Mouse (Mus musculus) left cerebral cortex, adult 8-10 months (tissue): ENCODE data around the gene Ephb1. TPM values are rescaled to one million over a fixed set of nuclear protein-coding genes. Genes with fewer than 3 reads are reported as not detected.

Experiments used
- DNase-seq, 2 experiments: peaks; one replicate each; pipeline ENCODE4 v3.0.0; 2022; ENCODE audit warnings: low spot score in 2 of 2
- total RNA-seq, 4 experiments: library from RNA; stranded (reverse); gene quantifications; 2 replicates each; pipeline ENCODE4 v1.2.4; 2022

Gene Ephb1
- 10 to 100 TPM; 30.7 to 39.9 (median 35.9) TPM for total RNA-seq

DNA sequence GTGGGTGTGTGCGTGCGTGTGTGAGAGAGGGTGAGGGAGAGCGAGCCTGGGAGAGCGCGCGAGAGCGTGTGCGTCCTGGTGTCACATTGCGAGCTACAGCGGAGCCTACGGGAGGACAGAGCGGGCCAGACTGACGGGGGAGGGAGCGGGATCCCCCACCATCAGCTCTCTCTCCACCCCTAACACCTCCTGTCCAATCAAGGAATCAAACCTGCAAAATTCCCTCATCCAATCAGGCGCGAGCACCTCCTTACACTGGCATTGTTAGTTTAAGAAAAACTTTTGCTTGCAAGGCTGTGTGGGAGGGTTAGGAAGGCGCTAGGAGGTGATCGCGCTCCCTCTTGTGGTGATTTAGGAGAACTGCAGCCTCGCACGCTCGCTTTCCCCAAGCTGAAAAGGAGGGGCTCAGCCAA is at the start of gene Ephb1:
TSS of gene Ephb1 (minus strand) at position 133 of the 413 bp plus-strand sequence.
- peak; percentile 76 to 93 for DNase-seq

DNA sequence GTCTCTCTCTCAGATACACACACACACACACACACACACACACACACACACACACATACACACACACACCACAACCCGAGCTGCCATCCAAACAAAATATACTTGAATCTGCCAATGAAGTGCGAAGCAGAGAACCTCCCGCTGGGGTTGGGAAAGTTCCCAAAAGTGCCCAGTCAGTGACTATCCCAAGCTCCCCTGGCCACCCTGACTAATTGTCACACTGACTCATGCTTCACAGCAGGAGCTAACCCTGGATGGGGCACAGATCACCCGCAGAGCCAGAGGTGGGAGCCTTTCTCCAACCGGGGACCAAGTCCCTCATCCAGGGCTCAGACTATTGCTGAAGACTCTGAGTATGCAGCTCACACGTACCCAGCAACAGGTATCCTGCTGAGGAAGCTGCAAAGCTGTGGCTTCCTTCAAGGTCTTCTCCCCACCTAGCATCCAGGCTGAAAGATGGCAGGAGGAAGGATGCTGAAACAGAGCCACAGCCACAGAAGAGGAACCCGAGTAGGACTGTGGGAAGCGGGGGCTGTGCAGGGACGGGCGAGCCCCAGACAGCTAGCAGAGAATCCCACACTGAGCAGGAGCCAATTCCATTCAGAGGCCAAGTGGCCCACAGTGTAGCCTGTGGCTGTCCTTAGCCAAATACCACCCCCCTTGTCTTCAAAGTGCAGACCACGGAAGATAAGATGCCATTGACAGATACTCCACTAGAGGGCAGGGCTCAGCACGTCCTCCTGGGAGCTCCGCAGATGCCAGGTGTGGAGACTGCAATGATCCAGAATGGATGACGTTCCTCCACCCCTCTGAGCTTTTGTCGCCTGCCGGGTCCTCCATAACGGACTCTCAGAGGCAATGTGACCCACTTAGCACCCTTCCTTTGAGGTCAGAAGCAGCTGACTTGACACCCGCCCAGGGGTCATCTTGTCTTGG is 48.9 kb upstream of the Ephb1 start:
- peak; percentile 21 to 52 for DNase-seq

DNA sequence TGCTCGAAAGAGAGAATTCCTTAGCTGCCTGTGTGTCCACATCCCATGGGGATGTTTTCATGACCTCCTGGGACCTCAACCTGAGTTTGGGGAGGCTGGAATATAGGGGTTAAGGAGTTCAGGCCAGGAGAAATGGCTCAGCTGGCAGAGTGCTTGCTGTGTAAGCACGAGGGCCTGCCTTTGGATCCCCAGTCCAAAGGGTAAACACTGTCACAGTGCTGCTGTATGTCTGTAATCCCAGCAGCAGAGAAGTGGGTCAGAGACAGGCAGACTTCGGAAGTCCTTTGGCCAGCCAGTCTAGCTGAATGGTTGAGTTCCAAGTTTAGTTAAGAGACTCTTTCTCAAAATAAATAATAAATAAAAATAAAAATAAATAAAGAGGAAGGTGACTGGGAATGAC is 48.2 kb upstream of the Ephb1 start:
- no peak for DNase-seq

DNA sequence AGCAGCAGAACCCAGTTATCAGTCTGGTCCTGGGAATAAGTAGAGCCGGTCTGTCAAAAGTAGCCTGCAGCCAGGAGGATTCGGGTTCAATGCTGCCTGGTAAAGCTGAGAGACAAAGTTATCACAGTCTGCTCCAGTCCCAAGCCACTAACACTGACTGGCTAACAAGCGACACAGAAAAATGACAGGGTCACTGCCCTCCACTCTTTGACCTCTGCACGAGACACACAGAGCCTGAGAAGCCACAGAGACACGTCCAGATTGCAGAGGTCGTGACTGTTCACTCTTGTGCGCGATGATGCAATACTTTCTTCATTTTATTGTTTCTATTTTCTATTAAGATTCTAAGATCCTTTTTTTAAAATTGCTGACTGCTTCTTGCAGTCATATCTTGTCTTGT is 33.8 kb upstream of the Ephb1 start:
- no peak for DNase-seq

DNA sequence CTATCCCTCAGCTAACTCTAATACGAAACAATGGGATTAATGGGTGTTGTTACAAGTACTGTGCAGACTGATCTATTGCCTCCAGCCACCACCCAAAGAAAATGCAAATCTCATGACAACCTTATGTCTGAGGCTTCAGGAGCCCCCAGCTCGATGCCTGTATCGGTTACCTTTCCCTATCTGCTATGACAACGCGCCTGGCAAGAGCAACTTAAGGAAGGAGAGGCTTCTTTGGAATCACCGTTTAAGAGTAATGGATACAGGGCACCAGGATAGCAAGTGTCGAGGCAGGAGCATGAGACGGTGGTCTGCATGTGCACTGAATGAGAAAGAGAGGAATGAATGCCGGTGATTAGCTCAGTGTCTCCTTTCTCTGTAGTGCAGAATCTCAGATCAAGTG is 32.3 kb upstream of the Ephb1 start:
- DNase-seq: no peak

DNA sequence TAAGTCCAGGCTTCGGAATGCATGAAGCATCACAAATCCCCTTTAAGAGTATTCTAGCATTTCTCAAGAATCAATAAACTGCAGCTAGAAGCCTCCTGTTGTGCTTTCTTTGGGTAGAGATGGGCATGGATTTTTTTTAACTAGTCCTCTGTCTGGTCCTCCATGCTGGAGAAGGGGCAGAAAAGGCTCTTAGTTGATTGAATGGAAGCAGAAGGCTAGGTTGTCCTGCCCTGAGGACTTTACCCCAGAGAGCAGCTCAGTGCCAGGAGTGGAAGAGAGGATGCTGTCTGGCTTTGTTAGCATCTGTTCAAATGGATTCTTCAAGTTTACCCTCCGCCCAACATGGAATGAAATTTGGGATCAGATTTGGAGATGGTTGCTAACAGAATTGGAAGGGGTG is 25.7 kb upstream of the Ephb1 start:
- no peak for DNase-seq

DNA sequence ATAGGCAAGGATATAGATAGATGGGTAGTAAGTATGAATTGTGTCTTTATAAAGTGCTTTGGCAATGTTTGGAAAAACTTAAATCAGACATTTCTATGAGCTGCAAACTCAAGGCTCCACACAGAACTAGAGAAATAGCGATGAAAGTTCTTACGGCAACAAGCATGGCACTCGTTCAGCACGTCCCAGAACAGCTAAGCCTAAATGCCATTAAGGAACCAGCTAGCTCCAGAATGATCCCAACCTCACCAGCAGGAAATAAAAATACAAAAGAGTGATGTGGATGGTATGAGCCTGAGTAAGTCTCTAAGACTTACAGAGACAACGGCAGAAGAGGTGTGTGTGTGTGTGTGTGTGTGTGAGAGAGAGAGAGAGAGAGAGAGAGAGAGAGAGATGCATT is 20.2 kb upstream of the Ephb1 start:
- DNase-seq: no peak

DNA sequence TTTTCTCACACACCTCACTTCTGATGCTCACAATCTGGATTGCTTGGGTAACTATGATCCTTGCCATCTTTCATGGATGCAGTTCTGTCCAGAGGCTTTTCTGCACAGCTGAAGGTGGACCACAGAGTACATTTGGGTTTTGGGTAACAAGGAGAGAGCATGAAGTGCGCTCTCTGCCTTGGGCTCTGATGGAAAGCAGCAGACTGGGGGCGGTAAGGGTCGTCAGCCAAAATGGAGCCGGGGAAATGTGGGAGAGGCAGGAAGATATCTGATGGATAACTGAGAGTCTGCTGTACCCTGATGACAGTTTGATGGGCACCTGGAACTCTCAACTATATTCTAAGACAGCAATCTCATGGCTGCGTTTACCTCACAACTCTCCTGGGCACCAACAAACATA is 19.4 kb upstream of the Ephb1 start:
- no peak for DNase-seq

DNA sequence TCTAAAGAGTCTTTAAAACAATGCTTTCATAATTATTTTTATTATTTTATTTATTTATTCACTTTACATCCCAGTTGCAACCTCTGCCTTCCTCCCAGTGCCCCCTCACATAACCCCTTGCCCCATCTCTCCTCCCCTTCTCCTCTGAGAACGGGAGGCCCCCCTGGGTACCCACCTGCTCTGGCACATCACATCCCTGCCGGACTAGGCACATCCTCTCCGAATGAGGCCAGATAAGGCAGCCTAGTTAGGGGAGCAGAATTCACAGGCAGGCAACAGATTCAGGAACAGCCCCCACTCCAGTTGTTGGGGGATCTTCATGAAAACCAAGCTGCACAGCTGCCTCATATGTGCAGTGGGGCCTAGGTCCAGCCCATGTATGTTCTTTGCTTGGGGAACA is 17.4 kb upstream of the Ephb1 start:
- DNase-seq: no peak

DNA sequence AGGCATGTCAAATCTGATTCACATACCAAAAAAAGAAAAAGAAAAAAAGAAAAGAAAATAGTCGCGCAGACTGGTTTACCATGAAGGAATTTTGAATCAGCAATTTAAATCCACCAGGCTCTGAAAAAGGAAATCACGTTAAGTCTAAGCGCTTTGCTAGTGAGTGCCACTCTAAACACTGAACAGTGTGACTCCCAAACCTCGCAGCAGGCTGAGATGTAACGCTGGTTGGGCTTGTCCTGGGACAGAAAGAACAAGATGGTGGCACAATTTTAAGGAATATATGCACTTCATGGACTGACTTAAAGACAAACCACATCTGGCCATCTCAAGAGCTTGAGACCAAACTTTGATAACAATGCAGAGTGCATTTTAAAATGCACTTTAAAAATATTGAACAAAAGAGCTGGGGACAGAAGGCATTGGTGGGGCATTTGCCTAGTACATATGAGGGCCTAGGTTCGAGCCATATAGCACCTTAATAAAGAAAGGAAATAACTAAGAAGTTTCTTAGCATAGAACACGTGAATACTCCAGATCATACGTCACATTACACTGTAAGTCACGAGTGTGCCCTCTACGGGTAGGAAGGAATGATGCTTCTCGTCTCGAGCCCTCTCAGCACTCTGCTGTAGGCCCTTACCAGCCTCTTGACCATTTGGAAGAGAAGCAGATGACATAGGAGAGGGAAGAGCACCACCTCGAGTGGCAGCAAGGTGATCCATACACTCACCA is 16.7 kb upstream of the Ephb1 start:
- DNase-seq: no peak

DNA sequence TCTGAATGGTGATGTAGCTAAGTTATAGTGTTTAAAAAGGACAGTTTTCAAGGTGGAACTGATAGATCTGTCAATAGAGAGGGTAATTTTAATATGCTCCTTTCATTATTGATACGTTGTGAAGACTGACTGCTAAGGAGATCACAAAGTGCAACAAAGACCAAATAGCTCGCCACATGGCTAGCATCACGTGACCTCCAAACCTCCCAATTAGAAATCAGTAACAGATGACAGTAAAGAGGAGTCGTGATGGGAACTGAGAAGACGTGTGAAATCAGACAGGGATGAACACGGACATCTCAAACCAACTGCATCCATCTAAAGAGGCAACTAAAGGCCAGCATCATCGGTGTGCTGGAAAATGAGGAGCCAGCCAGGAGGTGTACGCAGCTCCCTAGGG is 15.6 kb upstream of the Ephb1 start:
- no peak for DNase-seq

DNA sequence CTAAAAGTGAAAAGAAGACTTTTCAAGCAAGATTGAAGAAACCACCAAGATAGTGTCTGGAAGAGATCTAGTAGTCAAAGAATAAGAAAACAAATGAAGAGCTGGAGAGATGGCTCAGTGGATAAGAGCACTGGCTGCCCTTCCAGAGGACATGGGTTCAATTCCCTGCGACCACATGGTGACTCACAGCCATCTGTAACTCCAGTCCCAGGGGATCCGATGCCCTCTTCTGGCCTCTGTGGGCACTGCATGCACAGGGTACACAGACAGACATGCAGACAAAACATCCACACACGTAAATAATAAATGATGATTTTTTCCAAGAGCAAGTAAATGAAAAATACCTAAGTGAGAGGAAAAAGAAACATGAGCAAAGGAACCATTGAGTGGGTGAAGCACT is 14.6 kb upstream of the Ephb1 start:
- DNase-seq: no peak

DNA sequence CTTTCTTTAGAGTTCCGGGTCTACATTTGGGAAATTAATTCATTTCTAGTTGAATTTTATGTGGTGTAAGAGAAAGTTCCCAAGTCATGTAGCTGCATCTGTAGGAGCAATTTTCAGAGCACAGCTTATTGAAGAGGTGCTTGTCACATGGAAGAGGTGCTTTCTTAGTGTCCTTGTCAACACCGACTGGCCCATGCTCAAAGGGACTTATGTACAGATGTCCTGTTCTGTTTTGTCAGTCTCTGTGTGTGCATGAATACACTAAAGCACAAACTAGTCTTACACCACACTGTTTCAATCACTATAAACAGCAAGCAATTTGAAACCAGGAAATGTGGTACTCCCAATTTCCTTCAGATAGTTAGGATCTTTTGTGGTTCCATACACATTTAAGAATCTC is 13.3 kb upstream of the Ephb1 start:
- DNase-seq: no peak

DNA sequence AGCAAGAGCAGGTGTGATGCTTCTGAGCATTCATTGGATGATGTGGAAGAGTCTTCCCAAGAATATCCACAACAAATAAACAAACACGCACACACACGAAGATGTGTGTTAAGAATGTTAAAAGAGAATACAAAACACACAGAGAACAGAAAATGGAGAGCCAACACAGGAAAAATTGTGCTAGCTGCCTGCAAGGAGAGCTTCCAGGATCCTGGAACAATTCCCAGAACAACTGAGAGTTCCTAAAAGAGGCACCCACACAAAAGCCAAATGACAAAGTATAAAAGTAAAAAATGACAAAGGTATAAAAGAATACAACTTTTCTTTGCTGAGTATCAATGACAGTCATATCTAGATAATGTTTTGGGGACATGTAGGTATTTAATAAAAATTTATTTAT is 11.0 kb upstream of the Ephb1 start:
- DNase-seq: no peak

DNA sequence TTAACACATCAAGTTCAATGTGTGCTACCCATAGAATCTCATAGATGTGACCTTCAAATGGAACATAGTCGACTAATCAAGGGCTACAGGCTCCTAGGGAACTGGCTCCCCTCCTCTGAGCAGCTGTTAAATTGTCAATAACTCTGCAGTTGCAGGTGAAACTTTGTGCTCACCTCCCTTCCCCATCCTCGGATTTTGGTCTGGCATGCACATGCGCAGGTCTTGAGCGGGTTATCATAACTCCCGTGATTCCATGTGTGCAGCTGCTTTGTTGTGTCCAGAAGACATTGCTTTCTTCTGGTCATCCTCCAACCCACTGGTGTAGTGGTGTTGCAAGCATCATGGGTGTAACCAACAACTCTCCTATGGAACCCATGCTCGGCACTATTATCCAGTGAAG is 4.8 kb upstream of the Ephb1 start:
- DNase-seq: no peak

DNA sequence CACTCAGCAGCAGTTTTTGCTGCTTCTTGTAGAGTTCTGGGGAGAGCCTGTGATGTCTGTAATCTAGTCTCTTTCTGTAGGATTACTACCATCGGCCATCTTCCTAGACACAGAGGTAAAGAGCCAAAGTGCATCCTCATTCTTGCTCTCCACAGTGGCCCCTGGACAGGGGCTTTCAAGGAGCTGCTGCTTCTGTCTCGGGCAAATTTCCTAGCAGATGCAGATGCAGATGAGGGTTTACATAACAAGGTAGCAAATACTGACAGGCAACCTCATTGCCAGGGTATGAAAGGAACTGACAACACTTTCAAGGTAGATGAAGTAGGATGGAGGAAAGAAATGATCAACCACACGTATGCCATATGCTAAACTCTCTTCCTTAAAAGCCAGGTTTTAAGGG is 4.2 kb upstream of the Ephb1 start:
- DNase-seq: no peak

DNA sequence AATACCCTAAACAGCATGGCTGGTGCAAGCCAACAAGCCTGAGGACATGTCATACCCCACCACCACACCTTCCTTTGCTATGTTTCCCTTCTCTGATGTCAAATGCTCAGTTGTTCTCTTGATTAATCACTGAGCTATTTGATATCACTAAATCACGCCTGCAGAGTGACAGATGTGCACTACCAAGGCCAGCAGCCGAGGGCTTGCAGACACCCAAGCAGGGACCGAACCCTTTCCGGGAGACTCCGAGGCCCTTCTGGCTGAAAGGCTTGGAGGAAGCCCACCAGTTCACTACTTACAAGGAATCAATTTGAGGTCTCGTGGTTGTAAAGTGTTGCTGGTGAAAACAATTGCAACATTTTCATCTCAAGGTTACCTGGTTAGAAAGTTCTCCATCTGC is 3.5 kb upstream of the Ephb1 start:
- DNase-seq: no peak

DNA sequence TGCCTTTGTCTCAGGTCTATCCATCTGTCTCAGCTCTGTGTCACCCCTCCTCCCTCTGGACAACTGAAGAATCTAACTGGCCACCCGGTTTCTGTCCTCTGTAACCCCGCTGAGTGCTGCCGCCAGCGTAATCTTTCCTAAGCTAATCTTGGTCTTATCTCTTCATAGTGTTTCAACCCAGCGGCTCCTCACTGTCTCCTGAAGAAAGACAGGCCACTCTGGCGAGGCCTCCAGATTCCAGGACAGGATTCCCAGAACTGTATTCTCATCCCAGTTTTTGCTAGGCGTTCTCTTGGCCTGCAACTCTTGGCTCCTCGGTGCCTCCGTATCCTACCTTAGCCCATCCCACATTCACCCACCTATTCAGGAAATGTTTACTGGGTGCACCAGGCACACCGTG is 2.0 kb upstream of the Ephb1 start:
- DNase-seq: no peak

DNA sequence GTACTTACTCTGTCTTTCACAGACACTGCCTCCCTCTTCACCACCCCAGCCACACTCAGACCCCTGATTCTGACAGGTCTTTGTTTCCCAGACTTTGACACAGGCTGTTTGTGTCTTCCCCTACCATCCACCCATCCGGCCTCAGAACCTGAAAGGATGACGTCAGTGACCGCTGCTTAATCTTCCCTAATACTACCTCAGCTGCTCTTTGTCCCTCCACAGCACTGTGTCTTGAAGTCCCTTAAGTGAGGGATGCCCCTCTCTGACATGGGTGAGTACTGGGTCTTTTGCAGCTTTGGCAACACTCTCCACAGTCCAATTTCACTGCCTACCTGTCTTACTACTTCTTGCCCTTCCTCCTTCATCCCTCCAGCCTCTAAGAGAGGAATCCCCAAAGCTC is 1.2 kb upstream of the Ephb1 start:
- DNase-seq: no peak

DNA sequence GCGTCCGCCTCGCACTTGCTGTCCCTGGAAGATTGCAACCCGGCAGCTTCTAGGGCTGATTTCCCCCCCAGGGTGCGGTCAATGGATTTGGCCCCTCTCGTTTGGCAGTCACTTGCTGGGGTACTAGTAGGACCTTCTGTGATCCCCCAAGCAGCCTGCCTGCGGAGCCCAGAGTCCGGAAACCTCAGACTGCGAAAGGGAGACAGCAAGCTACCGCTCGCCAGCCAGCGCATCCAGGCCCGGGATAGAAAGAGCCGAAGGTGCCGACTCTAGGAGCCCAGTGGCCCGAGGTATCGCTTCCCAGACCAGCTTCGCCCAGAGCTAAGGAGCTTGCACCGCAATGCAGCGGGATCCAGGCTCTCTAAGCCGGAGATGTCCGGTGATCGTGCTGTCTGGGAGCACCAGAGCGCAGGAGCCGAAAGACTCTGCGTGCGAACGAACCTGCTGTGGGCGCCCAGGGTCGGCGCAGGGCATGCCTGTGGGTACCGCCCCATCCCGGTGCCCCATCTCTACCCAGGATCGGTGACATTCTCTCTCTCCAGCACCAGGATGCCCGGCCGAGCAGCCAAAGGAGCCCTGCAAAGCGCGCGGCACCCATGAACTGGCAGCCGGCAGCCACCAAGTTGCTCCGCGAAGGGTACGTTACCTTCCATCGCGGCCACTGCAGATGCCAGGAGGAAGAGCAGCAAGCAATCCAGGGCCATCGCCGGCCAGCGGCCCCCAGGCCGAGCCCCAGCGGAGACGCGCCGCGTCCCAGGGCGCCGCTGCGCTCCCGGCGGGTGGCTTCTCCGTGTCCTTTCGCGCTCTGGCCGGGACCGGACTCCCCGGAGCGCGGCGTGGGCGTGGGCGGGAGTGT is 629 bp downstream of the Ephb1 start:
- peak in 1 of 2 experiments; percentile 48 for DNase-seq

DNA sequence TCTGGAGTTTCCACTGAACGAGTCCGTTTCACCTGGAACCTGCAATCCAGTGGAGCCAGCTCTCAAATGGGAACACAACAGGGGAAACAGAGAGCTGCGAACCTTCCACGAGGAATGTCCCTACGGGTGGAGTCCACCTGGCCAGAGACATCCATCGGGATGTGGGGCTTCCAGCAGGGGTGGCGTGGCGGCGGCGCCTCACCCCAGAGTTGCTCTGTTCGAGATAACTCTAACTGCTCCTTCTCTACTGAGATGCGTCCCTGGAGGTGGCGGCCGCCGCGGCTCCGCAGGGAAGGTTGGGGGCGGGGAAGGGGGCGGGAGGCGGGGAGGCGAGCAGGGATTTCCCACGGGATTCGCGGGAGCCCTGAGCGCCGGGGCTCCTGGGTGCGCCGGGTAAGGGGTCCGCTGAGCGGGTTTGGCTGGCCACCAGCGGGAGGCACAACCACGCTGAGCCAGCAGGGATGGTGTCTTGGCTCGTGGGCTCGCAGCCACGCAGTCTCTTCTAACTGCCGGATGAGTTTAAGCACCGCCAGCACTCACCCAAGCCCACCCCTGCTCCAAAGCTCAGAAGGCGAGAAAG is 1.3 kb downstream of the Ephb1 start:
- DNase-seq: peak in 1 of 2 experiments; percentile 30
